Mouse (Mus musculus): ENCODE data around the gene Syngr3.
"Not testable (repeated sequence)": the region's sequence is repeated elsewhere in the genome, so short reads cannot be mapped to it uniquely, and the experiment has no call there.

Syngr3 gene

GRCm38 (mm10) chr17:24719494-24720222 is 29.9 kb upstream of the Syngr3 start:
- peak; percentile 99 for DNase-seq (ENCODE audit: low read depth, low spot score)

DNA sequence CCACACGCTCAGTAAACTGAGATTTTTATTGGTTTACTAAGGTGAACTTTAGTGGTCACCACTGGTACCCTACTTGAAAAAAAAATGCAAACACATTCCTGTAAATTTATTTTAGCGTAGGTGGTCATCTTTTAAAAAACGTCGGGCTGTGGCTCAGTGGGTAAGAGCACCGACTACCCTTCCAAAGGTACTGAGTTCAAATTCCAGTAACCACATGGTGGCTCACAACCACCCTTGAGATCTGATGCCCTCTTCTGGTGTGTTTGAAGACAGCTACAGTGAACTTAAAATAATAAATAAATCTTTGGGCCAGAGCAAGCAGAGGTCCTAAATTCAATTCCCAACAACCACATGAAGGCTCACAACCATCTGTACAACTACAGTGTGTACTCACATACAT is 29.2 kb upstream of the Syngr3 start:
- not testable (repeated sequence) for DNase-seq (ENCODE audit: low read depth, low spot score)

DNA sequence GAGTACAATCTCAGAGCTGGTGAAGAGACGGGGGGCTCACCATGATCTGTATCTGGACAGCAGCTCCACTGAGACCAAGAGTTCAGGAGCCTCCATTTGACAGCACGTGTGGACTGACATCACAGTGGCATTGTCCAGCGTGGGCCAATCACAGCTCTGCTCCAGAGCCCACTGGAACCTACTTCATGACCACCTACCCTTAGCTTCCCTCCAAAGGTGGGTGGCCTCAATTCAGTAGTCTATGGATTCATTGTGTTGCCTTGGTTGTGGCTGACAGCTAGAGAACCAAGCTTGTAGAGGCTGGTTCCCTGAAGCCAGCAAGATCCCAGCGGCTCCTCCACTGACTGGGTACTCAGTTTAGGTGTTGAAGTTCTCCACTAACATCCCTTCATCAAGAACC is 28.2 kb upstream of the Syngr3 start, which contains the start of the genes Rnf151 and Rps2:
Gene Rnf151 (minus strand): TSS at position 121 of the 400 bp plus-strand sequence.
Gene Rps2 (plus strand): TSS at position 174 of the 400 bp plus-strand sequence.
- no peak for DNase-seq (ENCODE audit: low read depth, low spot score)

- no peak for DNase-seq (ENCODE audit: low read depth, low spot score)
Observed at GRCm38 (mm10) chr17:24716166-24716682, 26.5 kb upstream of the Syngr3 start.

GRCm38 (mm10) chr17:24715556-24715955 is 25.8 kb upstream of the Syngr3 start:
- DNase-seq (ENCODE audit: low read depth, low spot score): no peak

- peak; percentile 73 for DNase-seq (ENCODE audit: low read depth, low spot score)
Observed at GRCm38 (mm10) chr17:24708646-24709045, 18.9 kb upstream of the Syngr3 start.

GRCm38 (mm10) chr17:24707801-24708425 is 18.2 kb upstream of the Syngr3 start:
- DNase-seq (ENCODE audit: low read depth, low spot score): peak; percentile 52

DNA sequence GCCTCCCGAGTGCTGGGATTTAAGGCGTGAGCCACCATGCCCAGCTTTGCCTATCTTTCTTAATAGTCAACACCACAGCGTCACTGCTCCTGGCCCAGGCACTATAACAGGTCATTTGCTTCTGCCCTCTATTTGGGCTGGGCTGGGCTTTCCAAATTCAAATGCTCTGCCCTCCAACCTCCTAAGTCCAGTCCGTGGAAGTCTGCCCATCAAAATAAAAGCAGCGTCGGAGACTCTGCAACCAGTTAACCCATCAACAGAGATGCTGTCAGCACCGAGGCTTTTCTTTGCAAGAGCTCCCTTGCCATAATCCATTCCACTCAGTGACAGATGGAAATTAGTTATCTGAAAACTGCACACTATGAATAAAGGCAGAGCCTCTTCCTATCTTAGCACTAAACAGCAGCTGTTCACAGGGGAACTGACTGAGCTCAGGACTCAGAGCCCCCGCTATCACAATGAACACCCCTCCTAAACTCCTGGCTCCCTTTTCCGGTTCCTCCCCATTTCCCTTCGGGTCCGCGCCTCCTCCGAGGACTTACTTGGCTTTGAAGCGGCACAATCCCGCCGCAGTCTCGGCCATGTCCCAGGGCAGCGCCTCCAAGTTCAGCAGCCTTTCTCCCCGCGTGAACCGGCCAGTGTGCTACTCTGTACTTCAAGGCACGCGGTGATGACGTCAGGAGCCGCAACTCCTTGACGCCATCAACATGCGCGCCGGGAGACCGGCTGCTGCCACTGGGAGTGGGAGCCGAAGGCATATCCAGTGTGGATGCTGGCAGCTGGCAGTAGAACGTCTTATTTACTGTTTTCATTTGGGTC is 17.4 kb upstream of the Syngr3 start, which contains the start of gene Tbl3:
Gene Tbl3 (minus strand): TSS at position 679 of the 819 bp plus-strand sequence.
- DNase-seq (ENCODE audit: low read depth, low spot score): peak; percentile 96

DNA sequence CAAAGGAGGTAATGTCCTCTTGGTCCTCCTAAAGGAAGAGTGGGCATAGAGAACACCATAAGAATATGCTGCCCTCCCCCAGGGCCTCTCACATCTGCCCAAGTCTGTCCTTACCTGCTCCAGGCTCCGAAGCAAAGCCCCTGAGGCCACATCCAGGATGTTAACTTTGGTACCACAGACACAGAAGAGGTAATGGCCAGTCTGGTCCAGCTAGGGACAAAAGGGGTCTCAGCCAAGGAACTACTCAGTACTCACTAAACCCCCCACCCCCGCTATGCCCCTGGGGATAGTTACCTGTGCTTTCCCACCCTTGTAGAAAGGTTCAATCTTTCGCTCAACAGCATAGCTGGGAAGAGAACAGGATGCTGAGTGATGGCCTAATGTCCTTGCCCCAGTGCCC is 16.1 kb upstream of the Syngr3 start:
- DNase-seq (ENCODE audit: low read depth, low spot score): no peak

- DNase-seq (ENCODE audit: low read depth, low spot score): no peak
Observed at GRCm38 (mm10) chr17:24701251-24701650, 11.5 kb upstream of the Syngr3 start.

- DNase-seq (ENCODE audit: low read depth, low spot score): no peak
Observed at GRCm38 (mm10) chr17:24699473-24699872, 9.7 kb upstream of the Syngr3 start.

DNA sequence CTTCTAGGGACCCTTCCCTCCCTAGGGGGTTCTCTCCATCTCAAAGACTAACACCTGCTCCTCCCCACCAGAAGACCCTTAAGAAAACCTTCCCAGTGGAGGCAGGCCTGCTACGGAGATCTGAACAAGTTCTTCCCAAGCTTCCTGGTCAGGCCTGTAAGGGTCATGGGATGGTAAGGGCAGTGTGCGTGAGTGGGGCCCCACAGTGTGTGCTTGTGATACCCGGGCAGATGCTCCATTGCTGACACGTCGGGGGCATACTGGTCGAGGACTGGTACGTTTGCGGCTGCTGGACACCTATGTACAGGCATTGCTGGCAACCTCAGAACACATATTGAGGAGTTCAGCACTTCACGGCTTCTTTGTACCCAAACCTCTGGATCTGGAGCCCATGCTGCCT is 9.0 kb upstream of the Syngr3 start:
- DNase-seq (ENCODE audit: low read depth, low spot score): no peak

- peak; percentile 68 for DNase-seq (ENCODE audit: low read depth, low spot score)
Observed at GRCm38 (mm10) chr17:24697985-24698384, 8.2 kb upstream of the Syngr3 start.

- DNase-seq (ENCODE audit: low read depth, low spot score): peak; percentile 90
Observed at GRCm38 (mm10) chr17:24696011-24696697, 6.4 kb upstream of the Syngr3 start, which contains the start of the genes Gfer and Noxo1. TSS of gene Gfer (minus strand) at chr17:24696156. TSS of gene Noxo1 (plus strand) at chr17:24696234.

- no peak for DNase-seq (ENCODE audit: low read depth, low spot score)
Observed at GRCm38 (mm10) chr17:24695326-24696010, 5.7 kb upstream of the Syngr3 start.

DNA sequence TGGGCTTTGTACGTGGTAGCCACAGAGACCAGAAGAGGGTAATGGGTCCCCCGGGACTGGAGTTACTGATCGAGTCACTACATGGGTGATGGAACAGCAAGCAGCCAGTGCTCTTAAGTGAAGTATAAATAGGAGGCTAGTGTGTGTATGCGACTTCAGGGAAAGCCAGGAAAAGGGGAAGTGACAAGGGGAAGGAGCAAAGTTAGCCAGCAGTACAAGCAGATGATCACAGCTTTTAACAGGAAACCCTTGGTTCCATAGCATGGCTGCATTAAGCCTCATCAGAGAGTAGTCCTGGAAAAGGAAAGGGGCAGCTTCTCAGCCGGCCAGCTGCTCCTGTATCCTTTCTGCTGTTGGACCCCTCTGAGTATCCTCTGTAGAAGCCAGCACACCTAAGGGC is 2.6 kb upstream of the Syngr3 start:
- DNase-seq (ENCODE audit: low read depth, low spot score): no peak

DNA sequence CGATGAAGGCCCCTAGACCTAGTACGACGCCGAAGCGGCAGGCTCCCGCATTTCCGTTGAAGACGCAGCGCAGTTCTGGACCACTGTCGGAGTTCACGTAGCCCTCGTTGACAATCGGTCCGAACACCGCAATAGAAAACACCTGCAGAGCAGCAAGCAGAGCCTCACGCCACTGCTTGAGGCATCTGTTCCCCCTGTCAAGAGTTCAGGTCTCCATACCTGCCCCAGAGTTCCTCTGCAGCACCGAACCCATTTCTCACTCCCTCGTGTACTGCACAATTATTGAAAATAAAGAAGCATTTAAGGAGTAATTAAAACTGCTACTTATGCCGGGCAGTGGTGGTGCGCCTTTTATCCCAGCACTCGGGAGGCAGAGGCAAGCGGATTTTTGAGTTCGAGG is 2.2 kb downstream of the Syngr3 start:
- no peak for DNase-seq (ENCODE audit: low read depth, low spot score)

- DNase-seq (ENCODE audit: low read depth, low spot score): peak; percentile 68
Observed at GRCm38 (mm10) chr17:24687146-24687595, 2.6 kb downstream of the Syngr3 start.

DNA sequence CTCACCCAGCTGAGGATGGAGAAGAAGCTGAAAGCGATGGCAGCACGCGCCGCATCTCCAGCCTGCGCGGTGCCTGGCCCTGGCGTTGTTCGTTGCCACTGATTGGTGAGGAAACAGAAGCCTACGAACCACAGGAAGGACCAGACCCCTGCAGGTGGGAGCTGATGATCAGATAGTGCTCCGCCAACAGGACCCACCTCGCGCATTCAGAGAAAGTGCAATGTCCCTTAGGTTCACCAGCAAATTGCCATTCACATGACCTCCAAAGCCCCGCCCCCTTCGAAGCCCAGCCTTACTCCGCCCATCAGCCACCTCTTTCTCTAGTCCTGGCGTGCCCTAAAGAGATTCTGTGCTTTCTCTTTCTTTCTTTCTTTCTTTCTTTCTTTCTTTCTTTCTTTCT is 3.2 kb downstream of the Syngr3 start:
- peak; percentile 89 for DNase-seq (ENCODE audit: low read depth, low spot score)

DNA sequence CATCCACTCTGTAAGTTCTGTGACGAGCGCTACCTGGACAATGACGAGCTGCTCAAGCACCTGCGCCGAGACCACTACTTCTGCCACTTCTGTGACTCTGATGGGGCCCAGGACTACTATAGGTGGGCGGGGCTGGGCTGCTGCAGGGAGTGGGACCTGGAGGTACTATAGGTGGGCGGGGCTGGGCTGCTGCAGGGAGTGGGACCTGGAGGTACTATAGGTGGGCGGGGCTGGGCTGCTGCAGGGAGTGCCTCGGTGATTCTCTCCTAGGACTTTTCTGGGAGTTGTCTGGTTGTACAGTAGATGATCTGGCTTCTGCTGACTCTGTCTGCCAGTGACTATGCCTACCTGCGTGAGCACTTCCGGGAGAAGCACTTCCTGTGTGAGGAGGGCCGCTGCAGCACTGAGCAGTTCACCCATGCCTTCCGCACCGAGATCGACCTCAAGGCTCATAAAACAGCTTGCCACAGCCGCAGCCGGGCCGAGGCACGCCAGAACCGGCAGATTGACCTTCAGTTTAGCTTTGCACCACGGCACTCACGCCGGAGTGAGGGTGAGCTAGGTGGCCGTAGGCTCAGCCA is 12.2 kb downstream of the Syngr3 start:
- DNase-seq (ENCODE audit: low read depth, low spot score): peak; percentile 78
